Mouse (Mus musculus): ENCODE measurements around the gene Kif17. TPM values are rescaled to one million over a fixed set of nuclear protein-coding genes. Genes with fewer than 3 reads are reported as not detected.

Kif17 gene
- polyA plus RNA-seq, 1 experiment = 0.70 TPM

DNA sequence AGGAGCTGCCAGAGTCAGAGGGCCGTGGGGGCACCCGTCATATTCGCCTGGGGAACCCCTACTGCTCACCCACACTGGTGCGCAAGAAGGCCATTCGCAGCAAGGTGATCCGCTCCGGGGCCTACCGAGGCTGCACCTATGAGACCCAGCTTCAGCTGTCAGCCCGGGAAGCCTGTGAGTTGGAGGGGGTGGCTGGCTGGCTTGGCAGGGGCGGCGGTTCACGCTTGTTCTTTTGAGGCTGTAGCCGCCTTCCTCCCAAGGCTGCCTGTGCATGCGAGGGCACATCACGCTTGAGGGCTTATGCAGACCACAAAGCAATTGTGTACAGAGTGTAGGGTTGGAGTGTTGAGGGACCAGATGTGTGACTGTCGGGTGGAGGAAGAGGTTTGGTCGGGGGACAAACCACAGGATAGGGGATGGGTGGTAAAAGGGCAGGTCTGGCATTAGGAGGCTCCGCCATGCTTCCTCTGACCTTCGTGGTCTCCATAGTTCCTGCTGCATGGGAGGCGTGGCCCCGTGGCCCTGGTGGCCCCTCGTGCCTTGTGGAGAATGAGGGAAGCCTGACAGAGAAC, 7.0 kb downstream of the Kif17 start:
- Histone ChIP-seq H3K4me3 (replicated peaks; ENCODE audit: extremely low read depth, low read depth, low read length) (no peak overlapping the region), H3K4me1 (ENCODE audit: control insufficient read depth, insufficient read depth, low read length) (no peaks in the 10 kb centered on the region)
- DNase-seq = no peak
- WGBS = 72% methylated on average over 22 of the region's 22 CpGs
- TF ChIP-seq CTCF (IDR thresholded peaks at IDR 0.05; ENCODE audit: insufficient read depth, low read length) (no peak), POLR2A (IDR thresholded peaks at IDR 0.05; ENCODE audit: borderline replicate concordance, extremely low read depth, low read depth, low read length) (no peak)

GRCm38 (mm10) chr4:138258663-138259062, 8.4 kb downstream of the Kif17 start:
- 83% methylated on average over 7 of the region's 7 CpGs for WGBS
- no peak for DNase-seq
- Histone ChIP-seq H3K4me1 (ENCODE audit: control insufficient read depth, insufficient read depth, low read length) (no peaks in the 10 kb centered on the region), H3K4me3 (replicated peaks; ENCODE audit: extremely low read depth, low read depth, low read length) (no peak overlapping the region)
- TF ChIP-seq POLR2A (IDR thresholded peaks at IDR 0.05; ENCODE audit: borderline replicate concordance, extremely low read depth, low read depth, low read length) (no peak), CTCF (IDR thresholded peaks at IDR 0.05; ENCODE audit: insufficient read depth, low read length) (no peak)

- TF ChIP-seq CTCF (IDR thresholded peaks at IDR 0.05; ENCODE audit: insufficient read depth, low read length) = no peak
- no peak for TF ChIP-seq POLR2A (IDR thresholded peaks at IDR 0.05; ENCODE audit: borderline replicate concordance, extremely low read depth, low read depth, low read length)
- no peak for DNase-seq
- no peaks in the 10 kb centered on the region for H3K4me1 ChIP-seq (ENCODE audit: control insufficient read depth, insufficient read depth, low read length)
- whole genome bisulfite sequencing = 66% methylated on average over 5 of the region's 5 CpGs
- no peak overlapping the region for H3K4me3 ChIP-seq (replicated peaks; ENCODE audit: extremely low read depth, low read depth, low read length)
Observed at GRCm38 (mm10) chr4:138259482-138259881, 9.2 kb downstream of the Kif17 start.

GRCm38 (mm10) chr4:138261843-138262681, 11.8 kb downstream of the Kif17 start:
- TF ChIP-seq POLR2A (IDR thresholded peaks at IDR 0.05; ENCODE audit: borderline replicate concordance, extremely low read depth, low read depth, low read length) (no peak), CTCF (IDR thresholded peaks at IDR 0.05; ENCODE audit: insufficient read depth, low read length) (0 out of 2 replicates have a peak, but pooled peaks have one; percentile 4)
- under 1% methylated on average over 78 of the region's 78 CpGs for WGBS
- Histone ChIP-seq H3K4me3 (replicated peaks; ENCODE audit: extremely low read depth, low read depth, low read length) (peak overlapping the region; percentile 50), H3K4me1 (ENCODE audit: control insufficient read depth, insufficient read depth, low read length) (no peaks in the 10 kb centered on the region)
- DNase-seq = peak; percentile 89

- H3K4me3 ChIP-seq (replicated peaks; ENCODE audit: extremely low read depth, low read depth, low read length) = no peak overlapping the region
- no peaks in the 10 kb centered on the region for H3K4me1 ChIP-seq (ENCODE audit: control insufficient read depth, insufficient read depth, low read length)
- WGBS = 81% methylated on average over 10 of the region's 10 CpGs
- no peak for TF ChIP-seq CTCF (IDR thresholded peaks at IDR 0.05; ENCODE audit: insufficient read depth, low read length)
- TF ChIP-seq POLR2A (IDR thresholded peaks at IDR 0.05; ENCODE audit: borderline replicate concordance, extremely low read depth, low read depth, low read length) = no peak
- no peak for DNase-seq
Observed at GRCm38 (mm10) chr4:138267869-138268268, 17.6 kb downstream of the Kif17 start.

DNA sequence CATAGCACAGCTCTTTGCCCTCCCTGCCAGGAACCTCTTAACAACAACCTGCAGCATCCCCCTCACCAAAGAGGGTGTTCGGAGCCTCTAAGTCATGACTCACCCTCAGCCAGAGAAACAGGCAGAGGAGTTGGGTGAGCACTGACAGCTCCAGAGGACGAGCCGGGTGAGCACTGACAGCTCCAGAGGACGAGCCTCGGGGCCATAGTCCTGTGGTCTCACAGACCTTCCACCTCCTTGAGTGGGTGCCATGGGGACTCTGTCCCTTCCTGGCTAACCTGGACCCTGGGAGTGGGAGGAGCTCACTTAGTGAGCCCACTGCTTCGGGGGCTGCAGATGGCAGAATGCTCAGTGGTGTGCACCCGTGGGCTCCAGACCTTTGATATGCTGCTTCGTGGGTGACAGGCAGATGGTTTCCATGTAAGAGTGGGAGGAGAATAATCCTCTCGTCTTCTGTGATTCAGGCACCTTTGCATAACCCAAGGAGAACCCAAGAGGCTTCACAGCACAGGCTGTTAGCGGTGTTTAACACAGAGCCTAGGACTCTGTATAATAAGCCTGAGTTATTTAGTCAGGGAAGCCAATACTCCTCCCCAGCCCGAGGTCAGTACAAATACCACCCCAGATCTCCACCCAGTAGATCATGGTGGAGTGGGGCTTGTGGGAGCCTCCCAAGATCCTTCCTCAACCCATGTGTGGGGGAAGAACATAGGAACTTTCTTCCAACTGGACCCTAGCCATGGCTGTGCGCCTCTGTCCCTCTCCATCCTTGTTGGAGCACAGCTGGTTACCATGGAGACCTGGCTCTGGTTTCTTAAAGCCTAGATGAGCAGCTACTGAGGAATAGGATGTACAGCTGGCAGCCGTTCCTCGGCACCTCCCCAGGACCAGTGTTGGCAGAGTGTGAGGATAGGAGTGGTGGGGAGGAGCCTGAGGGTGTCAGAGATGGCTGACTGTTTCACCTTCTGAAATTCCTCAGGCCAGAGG, 22.1 kb downstream of the Kif17 start:
- Histone ChIP-seq H3K4me1 (ENCODE audit: control insufficient read depth, insufficient read depth, low read length) (no peaks in the 10 kb centered on the region), H3K4me3 (replicated peaks; ENCODE audit: extremely low read depth, low read depth, low read length) (no peak overlapping the region)
- 47% methylated on average over 14 of the region's 14 CpGs for WGBS
- no peak for TF ChIP-seq CTCF (IDR thresholded peaks at IDR 0.05; ENCODE audit: insufficient read depth, low read length)
- TF ChIP-seq POLR2A (IDR thresholded peaks at IDR 0.05; ENCODE audit: borderline replicate concordance, extremely low read depth, low read depth, low read length) = no peak
- DNase-seq = no peak

DNA sequence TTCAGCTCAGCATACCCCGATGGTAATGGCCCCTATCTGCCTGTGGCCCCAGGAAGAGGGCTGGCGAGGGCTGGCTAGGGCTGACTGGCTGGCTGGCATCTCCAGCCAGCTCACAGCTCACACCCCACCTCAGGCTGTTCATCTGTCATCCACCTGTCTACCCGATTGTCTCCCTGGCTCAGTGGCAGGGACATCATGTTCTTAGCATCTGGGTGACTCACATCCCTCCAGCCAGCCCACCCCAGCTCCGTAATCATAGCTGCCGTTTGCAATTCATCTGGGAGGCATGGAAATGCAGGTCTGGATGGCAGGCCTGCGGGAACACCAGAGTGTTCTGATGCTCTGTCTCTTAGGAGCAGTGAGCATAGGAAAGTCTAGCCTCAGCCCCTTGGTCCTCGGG, 28.1 kb downstream of the Kif17 start:
- Histone ChIP-seq H3K4me1 (ENCODE audit: control insufficient read depth, insufficient read depth, low read length) (no peaks in the 10 kb centered on the region), H3K4me3 (replicated peaks; ENCODE audit: extremely low read depth, low read depth, low read length) (no peak overlapping the region)
- WGBS = 67% methylated on average over 7 of the region's 7 CpGs
- no peak for TF ChIP-seq POLR2A (IDR thresholded peaks at IDR 0.05; ENCODE audit: borderline replicate concordance, extremely low read depth, low read depth, low read length)
- no peak for TF ChIP-seq CTCF (IDR thresholded peaks at IDR 0.05; ENCODE audit: insufficient read depth, low read length)
- DNase-seq = no peak

GRCm38 (mm10) chr4:138282834-138283233, 32.6 kb downstream of the Kif17 start:
- DNase-seq = peak; percentile 31
- TF ChIP-seq POLR2A (IDR thresholded peaks at IDR 0.05; ENCODE audit: borderline replicate concordance, extremely low read depth, low read depth, low read length) = no peak
- peak; percentile 99 for TF ChIP-seq CTCF (IDR thresholded peaks at IDR 0.05; ENCODE audit: insufficient read depth, low read length)
- no peak overlapping the region for H3K4me3 ChIP-seq (replicated peaks; ENCODE audit: extremely low read depth, low read depth, low read length)
- H3K4me1 ChIP-seq (ENCODE audit: control insufficient read depth, insufficient read depth, low read length) = no peaks in the 10 kb centered on the region
- 29% methylated on average over 4 of the region's 4 CpGs for WGBS

- WGBS = 76% methylated on average over 12 of the region's 12 CpGs
- TF ChIP-seq CTCF (IDR thresholded peaks at IDR 0.05; ENCODE audit: insufficient read depth, low read length) = no peak
- TF ChIP-seq POLR2A (IDR thresholded peaks at IDR 0.05; ENCODE audit: borderline replicate concordance, extremely low read depth, low read depth, low read length) = no peak
- no peaks in the 10 kb centered on the region for H3K4me1 ChIP-seq (ENCODE audit: control insufficient read depth, insufficient read depth, low read length)
- DNase-seq = no peak
- H3K4me3 ChIP-seq (replicated peaks; ENCODE audit: extremely low read depth, low read depth, low read length) = no peak overlapping the region
Observed at GRCm38 (mm10) chr4:138286411-138286810, 36.2 kb downstream of the Kif17 start.
